Mouse (Mus musculus): ENCODE measurements around the gene Rps26.

The Rps26 gene

GRCm38 (mm10) chr10:128602470-128603128 is 23.9 kb downstream of the Rps26 start:
- no peak for DNase-seq (ENCODE audit: low spot score)

- DNase-seq (ENCODE audit: low spot score) = no peak
Observed at GRCm38 (mm10) chr10:128601499-128601898, 25.0 kb downstream of the Rps26 start.

GRCm38 (mm10) chr10:128598476-128598875 is 28.1 kb downstream of the Rps26 start:
- DNase-seq (ENCODE audit: low spot score) = no peak

DNA sequence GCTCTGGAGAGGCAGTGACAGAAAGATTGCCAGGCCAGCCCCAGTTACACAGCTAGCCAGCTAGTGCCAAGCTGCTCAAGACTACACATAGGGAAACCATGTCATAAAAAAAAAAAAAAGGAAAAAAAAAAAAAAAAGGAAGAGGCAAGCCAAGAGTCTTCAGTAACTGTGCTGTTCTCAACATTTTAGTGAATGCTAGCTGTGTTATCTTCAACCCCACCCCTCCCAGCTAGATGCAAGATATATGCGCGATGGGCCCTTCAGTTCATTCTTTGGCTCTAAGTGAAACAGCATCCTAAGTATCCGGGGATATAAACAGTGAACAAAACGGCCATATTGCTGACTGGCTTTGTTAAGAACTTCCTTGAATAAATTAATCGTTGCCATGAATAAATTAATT is 33.8 kb downstream of the Rps26 start:
- no peak for DNase-seq (ENCODE audit: low spot score)

DNA sequence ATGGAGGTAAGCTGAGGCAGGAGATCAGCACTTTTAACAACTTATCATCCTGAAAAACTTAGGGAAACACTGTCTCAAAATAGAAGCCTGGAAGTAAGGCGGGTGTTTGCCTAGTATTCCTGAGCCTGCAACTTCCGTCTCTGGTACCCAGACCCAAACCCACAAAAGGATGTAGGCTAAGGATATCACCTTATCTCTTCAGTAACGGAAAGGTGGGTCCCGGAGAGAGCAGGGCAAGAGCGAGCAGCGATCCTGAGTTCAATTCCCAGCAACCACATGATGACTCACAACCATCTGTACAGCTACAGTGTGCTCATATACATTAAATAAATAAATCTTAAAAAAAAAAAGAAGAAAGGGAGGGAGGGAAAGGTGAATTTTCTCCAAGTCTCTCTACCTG is 35.1 kb downstream of the Rps26 start:
- DNase-seq (ENCODE audit: low spot score) = no peak

DNA sequence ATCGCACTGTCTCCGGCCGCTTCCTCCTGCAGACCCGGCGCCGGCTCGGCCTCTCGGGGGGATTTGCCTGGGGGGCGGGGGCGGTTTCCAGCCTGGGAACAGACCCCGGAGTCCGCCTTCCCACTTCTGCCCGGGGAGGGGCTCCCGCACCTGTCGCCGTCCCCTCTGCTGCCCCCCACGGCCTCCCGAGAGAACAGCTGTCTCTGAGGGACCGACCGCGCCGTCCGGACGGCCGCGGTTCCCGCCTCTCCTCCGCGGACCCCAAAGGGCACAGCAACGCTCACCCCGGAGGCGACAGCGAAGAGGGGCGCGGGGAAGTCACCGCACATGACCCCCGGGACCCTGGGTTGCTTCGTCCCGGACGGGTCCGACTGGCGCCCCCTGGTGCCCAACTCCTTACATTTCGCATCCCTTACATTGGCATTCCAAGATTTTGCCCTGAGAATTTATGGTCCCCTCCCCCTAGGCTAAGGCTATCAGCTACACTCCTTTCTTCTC is 36.3 kb downstream of the Rps26 start:
- peak; percentile 77 for DNase-seq (ENCODE audit: low spot score)

DNA sequence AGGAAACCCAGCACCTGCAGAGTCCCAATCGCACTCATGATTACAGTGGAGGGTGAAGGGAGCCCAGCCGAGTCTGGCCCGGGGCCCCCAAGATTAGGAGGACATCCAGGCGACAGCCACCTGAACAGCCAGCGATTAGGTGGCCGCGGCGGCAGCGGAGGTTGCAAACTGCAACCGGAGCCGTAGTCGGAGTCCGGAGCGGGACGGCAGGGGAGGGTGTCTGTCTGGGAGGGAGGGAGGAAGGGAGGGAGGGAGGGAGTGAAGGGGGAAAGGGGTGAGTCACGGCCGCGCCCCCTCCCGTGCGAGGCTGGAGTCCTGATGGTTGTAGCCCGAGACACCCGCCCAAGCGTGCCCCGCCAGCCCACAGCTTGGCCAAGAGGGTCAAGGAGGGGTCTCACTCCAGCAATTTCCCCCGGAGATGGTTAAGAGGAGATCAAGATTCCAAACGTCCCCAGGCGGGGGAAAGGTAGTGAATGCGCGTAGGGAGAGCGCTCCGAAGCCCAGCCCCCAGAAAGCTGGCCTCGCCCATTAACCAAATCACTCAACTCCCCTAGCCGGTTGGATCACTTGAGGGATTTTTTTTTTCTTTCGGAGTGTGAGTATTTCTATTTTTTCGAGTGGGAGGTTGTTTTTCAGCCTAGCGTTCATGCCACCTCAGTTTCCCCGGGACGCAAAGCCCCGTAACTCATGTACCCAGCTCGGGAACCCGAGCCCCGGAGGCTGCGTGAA is 36.9 kb downstream of the Rps26 start, which contains the start of gene Erbb3:
TSS of gene Erbb3 (minus strand) at position 189 of the 729 bp plus-strand sequence.
- DNase-seq (ENCODE audit: low spot score) = peak; percentile 84

DNA sequence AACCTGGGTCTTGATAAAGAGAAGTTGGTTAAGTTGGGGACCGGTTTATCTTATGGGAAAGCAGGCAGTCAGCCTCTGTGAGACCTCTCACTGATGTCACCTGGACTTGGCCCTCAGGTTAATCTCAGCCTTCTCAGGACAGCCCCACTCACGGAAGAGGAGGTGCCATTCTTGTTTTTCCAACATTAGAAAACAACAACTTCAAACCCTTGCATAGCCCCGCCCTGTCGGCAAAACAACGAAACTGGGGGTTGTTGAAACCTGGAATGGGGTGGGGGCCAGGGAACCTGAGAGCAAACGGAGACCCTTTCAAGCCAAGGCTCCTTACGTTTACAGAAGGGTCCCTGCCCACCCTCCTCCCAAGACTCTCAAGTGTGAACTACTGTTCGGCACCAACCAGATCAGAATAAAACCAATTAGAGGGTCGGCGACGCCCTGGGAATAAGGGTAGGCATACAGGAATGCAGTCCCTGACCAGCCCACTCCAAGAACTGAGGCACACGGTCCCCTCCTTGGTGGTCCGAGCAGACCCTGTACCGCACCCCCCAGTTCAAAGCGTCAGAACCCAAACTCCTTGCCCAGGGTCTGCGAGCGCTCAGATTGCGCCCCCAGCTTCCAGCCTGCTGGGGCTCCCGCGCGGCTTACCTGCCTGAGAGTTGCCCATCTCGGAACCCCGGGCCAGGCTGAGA is 37.6 kb downstream of the Rps26 start:
- DNase-seq (ENCODE audit: low spot score) = peak; percentile 59

- DNase-seq (ENCODE audit: low spot score) = peak; percentile 32
Observed at GRCm38 (mm10) chr10:128588136-128588535, 38.4 kb downstream of the Rps26 start.

- peak; percentile 80 for DNase-seq (ENCODE audit: low spot score)
Observed at GRCm38 (mm10) chr10:128587697-128588096, 38.9 kb downstream of the Rps26 start.

- DNase-seq (ENCODE audit: low spot score) = no peak
Observed at GRCm38 (mm10) chr10:128587120-128587519, 39.4 kb downstream of the Rps26 start.

DNA sequence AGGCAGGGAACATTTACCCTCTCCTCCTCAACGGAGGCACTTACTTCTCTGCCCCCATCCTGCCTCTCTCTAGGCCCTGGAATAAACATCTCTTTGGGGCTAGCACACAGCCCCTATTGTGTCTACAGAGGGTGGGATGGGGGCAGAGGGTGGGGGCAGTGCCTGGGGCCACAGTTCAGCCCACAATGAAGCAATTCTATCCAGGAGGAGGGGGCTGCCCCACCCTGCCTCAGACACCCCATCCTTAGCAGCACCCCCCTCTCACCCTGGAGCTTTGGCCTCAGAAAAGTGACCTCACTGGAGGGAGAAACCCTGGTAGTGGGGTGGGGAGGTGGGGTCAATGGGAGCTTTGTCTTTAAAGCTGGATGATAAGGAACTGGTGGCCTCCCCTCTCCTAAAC is 40.0 kb downstream of the Rps26 start:
- DNase-seq (ENCODE audit: low spot score) = no peak

DNA sequence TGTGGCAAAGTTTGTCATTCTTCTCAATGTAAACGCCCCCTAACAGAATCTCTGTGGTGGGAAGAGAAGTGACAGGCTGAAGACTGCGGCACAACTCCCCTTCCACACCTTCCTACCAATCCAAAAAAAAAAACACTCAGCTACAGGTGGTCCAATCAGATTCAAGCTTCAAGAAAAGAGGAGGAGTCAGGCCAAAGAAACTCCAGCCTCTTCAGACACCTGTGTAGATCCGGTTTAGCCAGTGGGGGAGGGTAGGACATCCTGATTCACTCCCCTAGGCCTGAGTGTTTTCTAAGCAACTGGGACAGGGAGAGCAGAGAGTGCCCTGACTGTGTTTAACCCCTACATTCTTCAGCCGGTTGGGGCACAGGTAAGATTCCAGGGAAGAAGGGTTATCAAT is 42.2 kb downstream of the Rps26 start:
- DNase-seq (ENCODE audit: low spot score) = peak; percentile 67

GRCm38 (mm10) chr10:128583644-128584043 is 42.9 kb downstream of the Rps26 start:
- DNase-seq (ENCODE audit: low spot score) = no peak

GRCm38 (mm10) chr10:128579731-128580130 is 46.8 kb downstream of the Rps26 start:
- no peak for DNase-seq (ENCODE audit: low spot score)

DNA sequence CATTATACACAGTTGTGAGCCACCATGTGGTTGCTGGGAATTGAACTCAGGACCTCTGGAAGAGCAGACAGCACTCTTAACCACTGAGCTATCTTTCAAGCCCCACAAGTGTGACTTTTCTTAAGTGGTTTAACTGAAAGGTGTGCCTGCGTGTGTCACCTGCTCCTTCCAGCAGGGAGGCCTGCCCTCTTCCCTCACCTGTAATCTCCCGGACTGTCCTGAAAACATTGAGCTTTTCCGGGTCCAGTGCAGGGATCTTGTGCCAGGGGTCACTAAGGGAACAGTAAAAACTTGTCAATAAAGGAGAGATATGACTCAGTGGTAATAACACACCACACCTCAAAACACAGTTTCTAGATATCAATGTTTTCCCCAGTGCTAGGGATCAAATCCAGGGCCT is 47.2 kb downstream of the Rps26 start:
- DNase-seq (ENCODE audit: low spot score) = no peak

GRCm38 (mm10) chr10:128578330-128578729 is 48.2 kb downstream of the Rps26 start:
- DNase-seq (ENCODE audit: low spot score) = no peak

DNA sequence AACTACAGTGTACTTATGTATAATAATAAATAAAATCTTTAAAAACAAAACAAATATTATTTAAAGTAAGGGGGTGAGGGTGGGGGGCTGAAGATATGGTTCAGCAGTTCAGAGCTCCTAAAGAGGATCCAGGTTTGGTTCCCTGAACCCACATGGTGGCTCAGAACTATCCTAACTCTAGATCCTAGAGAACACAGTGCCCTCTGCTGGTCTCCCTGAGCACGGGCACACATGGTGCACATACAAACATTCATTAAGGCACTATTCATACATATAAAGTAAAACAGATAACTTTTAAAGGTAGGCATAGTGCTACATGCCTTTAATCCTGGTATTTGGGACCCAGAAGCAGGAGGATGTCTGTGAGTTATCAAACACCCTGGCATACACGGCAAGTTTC is 51.5 kb downstream of the Rps26 start:
- DNase-seq (ENCODE audit: low spot score) = no peak
